Mouse (Mus musculus) neutrophil, adult 65 days (primary cell): ENCODE results near the gene Grin1. TPM values are rescaled to one million over a fixed set of nuclear protein-coding genes. Genes with fewer than 3 reads are reported as not detected.

Experiments used
- total RNA-seq: library from RNA; stranded (reverse); gene quantifications from 2 replicates; pipeline ENCODE4 v1.2.4, GENCODE M21; 2023

The Grin1 gene
- total RNA-seq: not detected in 2 replicates

GRCm38 (mm10) chr2:25318971-25319773 is at the start of gene Grin1:
Gene Grin1 (minus strand): TSS chr2:25319187.

GRCm38 (mm10) chr2:25365091-25365761 is 46.2 kb upstream of the Grin1 start, which contains the start of gene Uap1l1:
Gene Uap1l1 (minus strand): TSS chr2:25365682.

GRCm38 (mm10) chr2:25356208-25357079 is 37.5 kb upstream of the Grin1 start, which contains the start of gene Dpp7:
Gene Dpp7 (minus strand): TSS chr2:25356359.

GRCm38 (mm10) chr2:25332286-25333160 is 13.5 kb upstream of the Grin1 start, which contains the start of gene Man1b1:
Gene Man1b1 (plus strand): TSS chr2:25332338.

GRCm38 (mm10) chr2:25289651-25290050 is 29.3 kb downstream of the Grin1 start, which contains the start of gene Lrrc26:
Gene Lrrc26 (plus strand): TSS chr2:25289915.

GRCm38 (mm10) chr2:25287927-25288649 is 30.9 kb downstream of the Grin1 start, which contains the start of gene Tmem210:
Gene Tmem210 (plus strand): TSS chr2:25288145.

GRCm38 (mm10) chr2:25271827-25272511 is 47.0 kb downstream of the Grin1 start, which contains the start of the genes Ssna1 and Anapc2:
Gene Ssna1 (minus strand): TSS chr2:25272438.
Gene Anapc2 (plus strand): TSS chr2:25272478.

GRCm38 (mm10) chr2:25262291-25262767 is 56.7 kb downstream of the Grin1 start, which contains the start of gene Tprn:
Gene Tprn (plus strand): TSS chr2:25262618.

GRCm38 (mm10) chr2:25255284-25255779 is 63.7 kb downstream of the Grin1 start, which contains the start of gene Tmem203:
Gene Tmem203 (plus strand): TSS chr2:25255439.

GRCm38 (mm10) chr2:25246183-25247072 is 72.6 kb downstream of the Grin1 start, which contains the start of gene AL732309.1:
Gene AL732309.1 (minus strand): TSS chr2:25246863.

GRCm38 (mm10) chr2:25242101-25242506 is 76.9 kb downstream of the Grin1 start, which contains the start of the genes Rnf208 and Cysrt1:
Gene Rnf208 (plus strand): TSS chr2:25242255.
Gene Cysrt1 (minus strand): TSS chr2:25242452.

Other genes with a start within 250 kb of the Grin1 start
- gene Entpd8, start 238.9 kb downstream of the Grin1 start, total RNA-seq: not detected in 2 replicates
- not detected in 2 replicates for gene Noxa1, start 224.0 kb downstream of the Grin1 start, total RNA-seq
- 0.47 and 0.79 TPM in 2 replicates for gene Nrarp, start 138.4 kb downstream of the Grin1 start, total RNA-seq
- 33.2 and 33.9 TPM in 2 replicates for gene Tor4a, start 122.3 kb downstream of the Grin1 start, total RNA-seq
- gene Nelfb, start 107.7 kb downstream of the Grin1 start, total RNA-seq: 40.8 and 59.3 TPM in 2 replicates
- gene Stpg3, start 104.5 kb downstream of the Grin1 start, total RNA-seq: not detected in 2 replicates
- gene Fam166a, start 100.4 kb downstream of the Grin1 start, total RNA-seq: not detected in 2 replicates
- gene Tubb4b, start 94.5 kb downstream of the Grin1 start, total RNA-seq: 227 and 252 TPM in 2 replicates
- gene Slc34a3, start 84.8 kb downstream of the Grin1 start, total RNA-seq: not detected in 2 replicates
- gene Rnf224, start 82.4 kb downstream of the Grin1 start, total RNA-seq: not detected in 2 replicates
- gene Rnf208, start 76.9 kb downstream of the Grin1 start, total RNA-seq: 0.57 TPM in 1 of 2 replicates, not detected in the other
- not detected in 2 replicates for gene Cysrt1, start 76.7 kb downstream of the Grin1 start, total RNA-seq
- 3.1 and 5.6 TPM in 2 replicates for gene AL732309.1, start 72.3 kb downstream of the Grin1 start, total RNA-seq
- gene Tmem203, start 63.7 kb downstream of the Grin1 start, total RNA-seq: 18.5 and 30.7 TPM in 2 replicates
- gene Tprn, start 56.6 kb downstream of the Grin1 start, total RNA-seq: 7.5 and 9.1 TPM in 2 replicates
- 52.4 and 52.7 TPM in 2 replicates for gene Ssna1, start 46.7 kb downstream of the Grin1 start, total RNA-seq
- gene Anapc2, start 46.7 kb downstream of the Grin1 start, total RNA-seq: 71.6 and 79.3 TPM in 2 replicates
- gene Tmem210, start 31.0 kb downstream of the Grin1 start, total RNA-seq: not detected in 2 replicates
- not detected in 2 replicates for gene Lrrc26, start 29.3 kb downstream of the Grin1 start, total RNA-seq
- gene Man1b1, start 13.2 kb upstream of the Grin1 start, total RNA-seq: 30.4 and 42.8 TPM in 2 replicates
- gene Dpp7, start 37.2 kb upstream of the Grin1 start, total RNA-seq: 13.5 and 19.6 TPM in 2 replicates
- 24.2 and 29.5 TPM in 2 replicates for gene Uap1l1, start 46.5 kb upstream of the Grin1 start, total RNA-seq
- 8.6 and 10.6 TPM in 2 replicates for gene Sapcd2, start 53.1 kb upstream of the Grin1 start, total RNA-seq
- not detected in 2 replicates for gene Entpd2, start 76.7 kb upstream of the Grin1 start, total RNA-seq
- not detected in 2 replicates for gene Npdc1, start 80.2 kb upstream of the Grin1 start, total RNA-seq
- gene Fut7, start 104.1 kb upstream of the Grin1 start, total RNA-seq: 10.7 and 13.7 TPM in 2 replicates
- gene Abca2, start 109.5 kb upstream of the Grin1 start, total RNA-seq: 19.6 and 21.3 TPM in 2 replicates
- gene Clic3, start 137.7 kb upstream of the Grin1 start, total RNA-seq: not detected in 2 replicates
- 43.8 and 56.9 TPM in 2 replicates for gene Paxx, start 141.9 kb upstream of the Grin1 start, total RNA-seq
- not detected in 2 replicates for gene Ptgds, start 150.9 kb upstream of the Grin1 start, total RNA-seq
- gene Lcn12, start 174.7 kb upstream of the Grin1 start, total RNA-seq: not detected in 2 replicates
- gene Fbxw5, start 181.6 kb upstream of the Grin1 start, total RNA-seq: 25.8 and 26.4 TPM in 2 replicates
- gene C8g, start 182.5 kb upstream of the Grin1 start, total RNA-seq: 1.2 TPM in 1 of 2 replicates, not detected in the other
- 20.3 and 26.7 TPM in 2 replicates for gene Traf2, start 227.8 kb upstream of the Grin1 start, total RNA-seq
- 56.8 and 74.8 TPM in 2 replicates for gene Edf1, start 238.7 kb upstream of the Grin1 start, total RNA-seq